Comparison of ENCODE assay signal across 8 mouse cellular contexts in the genomic region with DNA sequence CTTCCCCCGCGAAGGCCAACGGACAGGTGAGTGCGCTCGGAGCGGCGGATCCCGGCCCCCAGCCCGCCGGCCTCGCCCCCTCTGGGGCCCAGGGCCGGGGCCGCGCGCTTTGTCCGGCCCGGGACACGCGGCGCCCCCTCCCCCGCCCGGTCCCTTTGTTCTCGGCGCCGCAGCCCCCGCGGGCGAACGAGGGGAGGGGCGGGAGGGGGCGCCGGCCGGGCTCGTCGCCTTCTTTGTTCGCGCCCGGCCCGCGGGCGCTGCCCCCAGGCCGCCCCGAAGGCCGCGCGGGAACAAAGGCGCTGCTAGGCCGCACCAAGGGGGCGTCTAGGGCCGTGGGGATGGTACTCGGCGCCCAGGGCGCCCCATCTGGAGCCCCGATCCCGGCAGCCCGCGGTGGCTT. TPM values are rescaled to one million over a fixed set of nuclear protein-coding genes. Genes with fewer than 3 reads are reported as not detected.
DNase-seq lines count a peak whose midpoint lies in the region; ATAC-seq and TF ChIP-seq lines count a peak whose summit lies in the region.

No protein-coding gene starts in this region.

- H3K4me2 ChIP-seq in forebrain, postnatal 0 days (ENCODE audit: low read depth), result peak overlapping the region; percentile 71
- peak overlapping the region; percentile 89 for H3K4me2 ChIP-seq in midbrain, embryonic 12.5 days (replicated peaks)

- in situ Hi-C loops in Patski (cut with MboI; ENCODE audit: low pct_unique_long_range_greater_than_20kb), result no loop called here

- H3K27ac ChIP-seq in kidney, adult 2 months (ENCODE audit: insufficient read depth, low read depth, low read length), result no peak overlapping the region
- peak overlapping the region; percentile 98 for H3K27ac ChIP-seq in forebrain, postnatal 0 days (ENCODE audit: low read depth, low read length)
- peak overlapping the region; percentile 98 for H3K27ac ChIP-seq in midbrain, embryonic 12.5 days (replicated peaks)

- H3K27me3 ChIP-seq in kidney, adult 2 months (replicated peaks; ENCODE audit: control insufficient read depth, insufficient read depth, low read length), result 0 out of 2 replicates have a peak, but pooled peaks cover 2% of the 10 kb centered on the region
- no peaks in the 10 kb centered on the region for H3K27me3 ChIP-seq in Patski
- no peaks in the 10 kb centered on the region for H3K27me3 ChIP-seq in forebrain, postnatal 0 days (ENCODE audit: insufficient read depth, low read length)
- no peaks in the 10 kb centered on the region for H3K27me3 ChIP-seq in midbrain, embryonic 12.5 days

- POLR2A ChIA-PET in Patski (lab: Charles Lee), result interaction anchor here (1.9 kb wide), 1 partner anchor 52 kb away, joined by 5 read pairs; the partner anchor contains the start of gene Bsdc1

- TF ChIP-seq CTCF in kidney, adult 2 months (conservative IDR thresholded peaks at IDR 0.05; ENCODE audit: insufficient read depth, insufficient read length, low read depth, low read length), result no peak
- no peak for TF ChIP-seq CTCF in Patski (IDR thresholded peaks at IDR 0.05)
- TF ChIP-seq CTCF in forebrain, postnatal 0 days (IDR thresholded peaks at IDR 0.05; ENCODE audit: low read depth), result no peak

- H3K9me3 ChIP-seq in forebrain, postnatal 0 days (ENCODE audit: low read length), result no peaks in the 10 kb centered on the region
- H3K9me3 ChIP-seq in midbrain, embryonic 12.5 days, result no peaks in the 10 kb centered on the region

- peak overlapping the region; percentile 100 for H3K9ac ChIP-seq in forebrain, postnatal 0 days
- peak overlapping the region; percentile 100 for H3K9ac ChIP-seq in midbrain, embryonic 12.5 days (replicated peaks)

- H3K4me1 ChIP-seq in kidney, adult 2 months (ENCODE audit: control insufficient read depth, insufficient read depth, low read length), result no peaks in the 10 kb centered on the region
- H3K4me1 ChIP-seq in forebrain, postnatal 0 days (ENCODE audit: insufficient read depth), result no peaks in the 10 kb centered on the region
- H3K4me1 ChIP-seq in midbrain, embryonic 12.5 days, result peaks cover 58% of the 10 kb centered on the region

- WGBS in kidney, adult 2 months, result 1% methylated on average over 49 of the region's 57 CpGs
- 8% methylated on average over 46 of the region's 57 CpGs for WGBS in forebrain, postnatal 0 days
- under 1% methylated on average over 42 of the region's 57 CpGs for WGBS in midbrain, embryonic 12.5 days

- H3K4me3 ChIP-seq in kidney, adult 2 months (ENCODE audit: insufficient read depth, low read depth, low read length), result peak overlapping the region; percentile 67
- H3K4me3 ChIP-seq in forebrain, postnatal 0 days (ENCODE audit: low read depth, low read length), result peak overlapping the region; percentile 100
- peak overlapping the region; percentile 94 for H3K4me3 ChIP-seq in midbrain, embryonic 12.5 days

- peak; percentile 14 for ATAC-seq in Patski
- ATAC-seq in forebrain, postnatal 0 days, result peak; percentile 49
- ATAC-seq in midbrain, embryonic 12.5 days (ENCODE audit: low FRiP score, low read depth), result peak; percentile 25; the same call in 1 of the 2 replicates
- ATAC-seq in monocyte, adult 5-6 weeks (replicated peaks; ENCODE audit: insufficient number of reproducible peaks, low FRiP score, low TSS enrichment, poor library complexity, severe bottlenecking), result no peak

- no peak for DNase-seq in kidney, adult 2 months
- no peak for DNase-seq in kidney, adult 18-20 months
- no peak for DNase-seq in Patski (ENCODE audit: low read depth, low spot score)
- DNase-seq in forebrain, postnatal 0 days, result no peak
- no peak for DNase-seq in frontal cortex, postnatal 14 days (ENCODE audit: low spot score in 2 of 2)
- no peak for DNase-seq in urinary bladder, postnatal 14 days (ENCODE audit: low spot score)

- H3K36me3 ChIP-seq in kidney, adult 2 months (ENCODE audit: control insufficient read depth, insufficient read depth, low read length), result no peaks in the 10 kb centered on the region
- H3K36me3 ChIP-seq in forebrain, postnatal 0 days (ENCODE audit: insufficient read depth), result peaks cover 20% of the 10 kb centered on the region
- peaks cover 39% of the 10 kb centered on the region for H3K36me3 ChIP-seq in midbrain, embryonic 12.5 days

- CTCF ChIA-PET in Patski (lab: Charles Lee), result no interaction called here

- no peak for TF ChIP-seq POLR2A in kidney, adult 2 months (IDR thresholded peaks at IDR 0.05; ENCODE audit: low read depth, low read length)

RNA-seq across cellular contexts. Expression of gene Marcksl1, which starts 0.5 kb away (rescaled TPM):
- polyA plus RNA-seq in kidney, adult 2 months (2012; rRNA removed), result 20.3 and 26.5 TPM in 2 replicates
- polyA plus RNA-seq in Patski (2021), result 115 TPM
- total RNA-seq in forebrain, postnatal 0 days (2014; rRNA removed), result 1,946 and 1,960 TPM in 2 replicates
- polyA plus RNA-seq in forebrain, postnatal 0 days (2015; fragmentation: Nextera tagmentation; extraction: Ambion mirVana), result 2,276 and 2,298 TPM in 2 replicates
- polyA plus RNA-seq in midbrain, embryonic 12.5 days (2016; fragmentation: Nextera tagmentation; extraction: Ambion mirVana), result 2,082 and 2,101 TPM in 2 replicates
- 11.7 to 14.4 TPM (median 14.4 TPM) in 3 replicates for total RNA-seq in monocyte, adult 5-6 weeks (2017)

RNA-seq across cellular contexts. Expression of gene Fam229a, which starts 22.9 kb away (rescaled TPM):
- 0.94 and 1.1 TPM in 2 replicates for polyA plus RNA-seq in kidney, adult 2 months (2012; rRNA removed)
- polyA plus RNA-seq in Patski (2021), result not detected
- 1.8 TPM in 1 of 2 replicates, not detected in the other for total RNA-seq in forebrain, postnatal 0 days (2014; rRNA removed)
- 1.7 and 2.6 TPM in 2 replicates for polyA plus RNA-seq in forebrain, postnatal 0 days (2015; fragmentation: Nextera tagmentation; extraction: Ambion mirVana)
- not detected in 2 replicates for polyA plus RNA-seq in midbrain, embryonic 12.5 days (2016; fragmentation: Nextera tagmentation; extraction: Ambion mirVana)
- total RNA-seq in monocyte, adult 5-6 weeks (2017), result not detected in 3 replicates

RNA-seq across cellular contexts. Expression of gene Tssk3, which starts 23.1 kb away (rescaled TPM):
- 0.10 TPM in 1 of 2 replicates, not detected in the other for polyA plus RNA-seq in kidney, adult 2 months (2012; rRNA removed)
- polyA plus RNA-seq in Patski (2021), result not detected
- total RNA-seq in forebrain, postnatal 0 days (2014; rRNA removed), result 0.24 and 0.46 TPM in 2 replicates
- 0.62 and 0.98 TPM in 2 replicates for polyA plus RNA-seq in forebrain, postnatal 0 days (2015; fragmentation: Nextera tagmentation; extraction: Ambion mirVana)
- not detected in 2 replicates for polyA plus RNA-seq in midbrain, embryonic 12.5 days (2016; fragmentation: Nextera tagmentation; extraction: Ambion mirVana)
- not detected in 3 replicates for total RNA-seq in monocyte, adult 5-6 weeks (2017)

RNA-seq across cellular contexts. Expression of gene Hdac1, which starts 28.6 kb away (rescaled TPM):
- polyA plus RNA-seq in kidney, adult 2 months (2012; rRNA removed), result 35.4 and 41.6 TPM in 2 replicates
- 59.7 TPM for polyA plus RNA-seq in Patski (2021)
- total RNA-seq in forebrain, postnatal 0 days (2014; rRNA removed), result 25.6 and 30.8 TPM in 2 replicates
- 47.3 and 50.7 TPM in 2 replicates for polyA plus RNA-seq in forebrain, postnatal 0 days (2015; fragmentation: Nextera tagmentation; extraction: Ambion mirVana)
- polyA plus RNA-seq in midbrain, embryonic 12.5 days (2016; fragmentation: Nextera tagmentation; extraction: Ambion mirVana), result 188 and 190 TPM in 2 replicates
- 62.9 to 100 TPM (median 82.2 TPM) in 3 replicates for total RNA-seq in monocyte, adult 5-6 weeks (2017)

RNA-seq across cellular contexts. Expression of gene Bsdc1, which starts 52.5 kb away (rescaled TPM):
- 25.3 and 28.7 TPM in 2 replicates for polyA plus RNA-seq in kidney, adult 2 months (2012; rRNA removed)
- 40.4 TPM for polyA plus RNA-seq in Patski (2021)
- total RNA-seq in forebrain, postnatal 0 days (2014; rRNA removed), result 57.0 and 61.6 TPM in 2 replicates
- 25.6 and 28.4 TPM in 2 replicates for polyA plus RNA-seq in forebrain, postnatal 0 days (2015; fragmentation: Nextera tagmentation; extraction: Ambion mirVana)
- polyA plus RNA-seq in midbrain, embryonic 12.5 days (2016; fragmentation: Nextera tagmentation; extraction: Ambion mirVana), result 31.9 and 33.7 TPM in 2 replicates
- 52.2 to 66.3 TPM (median 52.5 TPM) in 3 replicates for total RNA-seq in monocyte, adult 5-6 weeks (2017)

Comparison
In these comparisons a context has a peak if more than half of its experiments do, and no peak if none do; other contexts are left out.
1. RNA of gene Marcksl1, which starts 0.5 kb away (polyA plus RNA-seq): 2,276 to 2,298 TPM in forebrain, postnatal 0 days and 2,082 to 2,101 TPM in midbrain, embryonic 12.5 days; 115 TPM in Patski (single experiment) and 20.3 to 26.5 TPM in kidney, adult 2 months; every median in the first group is over 10 times any median in the second.
2. Peak in every context shown above with its lines, with median percentiles within 50 percentile points of each other: H3K4me3 ChIP-seq.